Mouse (Mus musculus): ENCODE measurements around the gene Igf2bp3.

- no peak for TF ChIP-seq CTCF (IDR thresholded peaks at IDR 0.05; ENCODE audit: control insufficient read depth, insufficient read depth, insufficient replicate concordance, low read depth, low read length)
- TF ChIP-seq POLR2A (IDR thresholded peaks at IDR 0.05; ENCODE audit: control insufficient read depth, low read depth, low read length), result no peak
Measured at GRCm38 (mm10) chr6:49221906-49222305, 7.1 kb upstream of the Igf2bp3 start.
